ENCODE assay signal across 15 mouse cellular contexts in genomic region chr9:9316021-9316420, GRCm38 (mm10).
"Had no signal": no experiment of that assay in that cellular context is flagged by ENCODE, and none has a peak within 500 bp of the region (broad histone marks: within the 10 kb centered on the region; RNA-seq: fewer than 3 reads in every experiment).

No protein-coding gene starts in this region.

- H3K36me3 ChIP-seq: midbrain, embryonic 15.5 days; neural tube, embryonic 12.5 days; stomach, embryonic 15.5 days had no signal

- ATAC-seq: midbrain, embryonic 15.5 days had no signal

- DNase-seq: lung, adult 18-20 months; lung, embryonic 14.5 days; lung, postnatal 10 days; lung, postnatal 4 days; right cerebral cortex, postnatal 14 days; thymus, adult 2 months; thymus, postnatal 25 days; thymus, postnatal 4 days had no signal

- H3K4me3 ChIP-seq: midbrain, embryonic 15.5 days; myocyte; neural tube, embryonic 12.5 days; stomach, embryonic 15.5 days had no signal

- H3K9ac ChIP-seq: liver, embryonic 14.5 days; lung, embryonic 14.5 days; midbrain, embryonic 15.5 days; neural tube, embryonic 12.5 days; stomach, embryonic 15.5 days had no signal

- H3K27me3 ChIP-seq: midbrain, embryonic 15.5 days; neural tube, embryonic 12.5 days; stomach, embryonic 15.5 days had no signal

- H3K27ac ChIP-seq: liver, embryonic 14.5 days; midbrain, embryonic 15.5 days; neural tube, embryonic 12.5 days; stomach, embryonic 15.5 days; stomach, postnatal 0 days had no signal

- H3K9me3 ChIP-seq: midbrain, embryonic 15.5 days; neural tube, embryonic 12.5 days; stomach, embryonic 15.5 days had no signal

- H3K4me1 ChIP-seq: midbrain, embryonic 15.5 days; neural tube, embryonic 12.5 days; stomach, embryonic 15.5 days had no signal

- H3K4me2 ChIP-seq: lung, embryonic 14.5 days; midbrain, embryonic 11.5 days; midbrain, embryonic 15.5 days; neural tube, embryonic 12.5 days; stomach, embryonic 15.5 days had no signal
